Mouse (Mus musculus) embryo, embryonic 11.5 days (tissue): ENCODE results near the gene Gm498.

Source experiments
- DNase-seq: peaks from one replicate; pipeline ENCODE4 v3.0.0-alpha.2; 2012; ENCODE audit warnings: low read depth, low spot score

Gene Gm498

DNA sequence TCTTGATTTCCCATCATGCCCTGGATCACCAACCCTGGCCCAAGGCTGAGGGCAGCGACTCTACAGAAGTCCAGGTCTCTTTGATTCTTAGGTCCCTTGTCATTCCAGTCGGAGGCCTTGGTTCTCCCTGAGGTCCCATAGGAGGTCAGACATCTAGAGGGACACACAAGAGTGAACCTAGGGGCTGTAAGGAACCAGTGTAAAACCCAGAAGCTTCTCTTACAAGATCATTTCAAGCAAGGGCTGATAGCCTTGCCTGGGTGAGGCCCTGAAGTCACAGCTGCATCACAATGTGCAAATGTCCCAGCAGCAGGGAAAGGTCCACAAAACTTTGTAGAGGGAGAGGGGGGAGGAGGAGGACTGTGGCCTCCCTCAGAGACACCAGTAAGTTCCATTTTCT is at the start of gene Gm498:
Gm498 (plus strand) TSS at position 301 of the 400 bp plus-strand sequence.
- DNase-seq, result no peak

DNA sequence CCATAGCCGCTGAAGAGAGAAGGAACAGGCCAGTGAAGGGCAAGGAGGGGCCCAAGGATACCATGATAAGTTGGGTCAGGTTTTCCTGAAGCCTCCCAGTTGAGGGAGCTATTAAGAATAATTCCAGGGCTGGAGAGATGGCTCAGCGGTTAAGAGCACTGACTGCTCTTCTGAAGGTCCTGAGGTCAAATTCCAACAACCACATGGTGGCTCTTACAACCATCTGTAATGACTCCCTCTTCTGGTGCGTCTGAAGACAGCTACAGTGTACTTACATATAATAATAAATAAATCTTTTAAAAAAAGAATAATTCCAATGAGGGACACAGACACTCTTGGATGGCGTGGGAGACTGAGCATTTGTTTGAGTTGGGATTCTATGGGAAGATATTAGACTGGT is 47.4 kb upstream of the Gm498 start:
- DNase-seq, result no peak

DNA sequence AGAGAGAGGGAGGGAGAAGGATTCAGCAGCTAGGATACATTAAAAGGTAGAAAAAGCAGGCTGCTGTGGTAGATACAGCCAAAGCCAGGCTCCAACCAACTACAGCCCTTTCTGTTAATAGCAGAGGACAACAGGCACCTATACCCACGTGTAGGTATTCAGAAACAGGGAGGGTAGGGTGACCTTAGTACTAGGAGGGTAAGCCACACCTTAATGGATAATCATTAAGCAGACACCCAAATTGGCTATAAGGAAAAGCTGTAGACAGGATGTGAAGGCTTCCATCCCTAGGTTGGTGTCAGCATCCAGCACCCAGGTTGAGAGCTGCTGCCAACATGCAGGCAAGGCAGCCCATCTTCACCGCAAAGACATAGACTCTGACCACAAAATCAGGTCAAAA is 45.4 kb upstream of the Gm498 start:
- DNase-seq, result no peak

- DNase-seq, result peak; percentile 98
Measured at GRCm38 (mm10) chr7:143822375-143823265, 44.0 kb upstream of the Gm498 start, which contains the start of the genes Nadsyn1 and Dhcr7. Gene Nadsyn1, minus strand, starts transcription at chr7:143822849. Gene Dhcr7, plus strand, starts transcription at chr7:143823145.

DNA sequence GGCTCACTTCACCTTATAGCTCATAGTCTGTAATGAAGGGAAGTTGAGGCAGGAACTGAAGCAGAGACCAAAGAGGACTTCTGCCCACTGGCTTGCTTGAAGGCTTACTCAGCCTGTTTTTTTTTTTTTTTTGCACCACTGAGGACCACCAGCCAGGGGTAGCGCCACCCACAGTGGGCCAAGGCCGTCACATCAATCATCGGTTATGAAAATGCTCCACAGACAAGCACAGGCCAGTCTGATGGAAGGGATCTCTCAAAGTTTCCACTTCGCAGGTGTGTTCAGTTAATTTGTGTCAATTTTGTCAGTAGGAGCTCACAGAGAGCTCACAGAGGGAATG is 43.4 kb upstream of the Gm498 start:
- no peak for DNase-seq

DNA sequence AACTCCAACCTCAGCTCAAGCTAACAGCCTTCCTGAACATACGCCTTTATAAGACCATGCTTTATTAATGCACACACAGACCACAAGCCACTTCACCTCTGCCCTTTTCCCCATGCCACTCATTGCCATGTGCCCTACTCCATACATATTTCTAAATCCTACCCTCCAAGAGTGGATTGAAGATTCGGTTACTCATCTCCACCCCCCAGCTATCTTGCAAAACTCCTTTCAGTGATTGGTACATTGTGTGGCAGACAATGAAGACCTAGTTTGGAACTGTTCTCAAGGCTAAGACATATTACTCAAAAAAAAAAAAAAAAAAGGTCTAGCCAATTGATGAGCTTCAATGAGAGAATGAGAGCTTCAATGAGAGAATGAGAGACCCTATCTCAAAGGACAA is 39.7 kb upstream of the Gm498 start:
- no peak for DNase-seq

GRCm38 (mm10) chr7:143829504-143830331 is 36.9 kb upstream of the Gm498 start:
- DNase-seq, result peak; percentile 96

DNA sequence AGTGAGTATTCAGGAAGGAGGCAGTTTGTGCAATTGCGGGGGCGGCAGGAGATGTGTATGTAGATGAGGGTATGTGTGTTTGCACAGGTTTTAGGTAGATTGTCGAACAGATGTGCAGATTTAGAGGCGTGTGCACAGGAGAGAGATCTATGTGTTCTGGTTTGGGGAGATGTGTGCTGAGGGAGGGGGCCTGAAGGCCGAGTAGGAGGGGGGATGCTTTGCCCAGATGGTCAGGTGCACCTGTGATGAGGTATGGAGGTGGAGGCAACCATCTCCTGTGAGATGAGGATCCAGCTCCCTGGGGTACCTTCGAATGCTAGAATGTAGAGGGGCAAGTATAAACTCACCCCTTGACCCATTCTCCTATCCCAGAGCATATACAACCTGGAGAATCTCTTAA is 36.2 kb upstream of the Gm498 start:
- no peak for DNase-seq

- no peak for DNase-seq
Measured at GRCm38 (mm10) chr7:143832196-143832595, 34.4 kb upstream of the Gm498 start.

GRCm38 (mm10) chr7:143832611-143833010 is 34.0 kb upstream of the Gm498 start:
- DNase-seq, result no peak

DNA sequence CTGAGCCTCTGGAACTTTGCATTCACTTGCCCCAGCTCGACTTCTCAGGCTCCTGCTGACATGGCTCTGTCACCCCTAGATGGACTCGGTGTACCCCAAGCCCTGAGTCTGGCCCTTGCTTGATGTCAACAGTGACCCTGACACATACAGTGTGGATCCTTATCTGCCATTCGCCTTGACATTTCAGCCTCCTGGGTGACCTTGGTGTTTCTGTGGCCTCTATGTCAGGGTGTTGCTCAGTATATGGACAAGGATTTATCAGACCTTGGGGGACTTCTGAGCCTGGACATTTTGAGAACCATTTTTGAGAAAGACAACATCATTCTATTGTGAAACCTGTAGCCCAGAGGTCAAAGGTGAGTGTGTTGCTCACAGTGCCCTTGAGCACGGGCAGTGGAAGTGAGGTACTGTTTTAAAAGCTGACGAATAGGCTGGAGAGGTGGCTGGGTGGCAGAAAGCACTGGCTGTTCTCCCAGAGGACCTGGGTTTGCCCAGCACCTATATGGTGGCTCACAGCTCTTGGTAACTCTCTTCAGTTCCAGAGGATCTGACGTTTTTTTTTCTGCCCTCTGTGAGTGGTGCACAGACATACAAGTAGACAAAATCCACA is 33.0 kb upstream of the Gm498 start:
- DNase-seq, result no peak

- DNase-seq, result no peak
Measured at GRCm38 (mm10) chr7:143834316-143834715, 32.3 kb upstream of the Gm498 start.

DNA sequence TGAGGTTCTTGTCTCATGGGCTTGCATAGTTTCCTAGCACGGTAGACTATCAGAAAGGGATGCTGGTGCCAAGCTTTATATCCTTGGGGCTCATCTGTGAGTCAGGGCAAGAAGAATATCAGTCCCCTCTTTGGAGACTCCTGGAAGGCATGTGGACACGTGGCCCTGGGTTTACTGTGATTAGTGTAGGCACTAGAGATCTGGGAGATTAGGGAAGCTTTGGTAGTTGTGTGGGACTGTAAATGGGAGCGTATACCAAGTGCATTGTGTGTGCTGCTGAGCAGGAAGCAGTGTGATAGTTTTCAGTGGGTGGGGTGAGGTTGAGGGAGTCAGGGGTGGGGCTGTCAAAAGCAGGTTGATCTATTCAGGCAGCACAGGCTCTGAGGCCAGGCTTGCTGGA is 31.7 kb upstream of the Gm498 start:
- DNase-seq, result no peak

DNA sequence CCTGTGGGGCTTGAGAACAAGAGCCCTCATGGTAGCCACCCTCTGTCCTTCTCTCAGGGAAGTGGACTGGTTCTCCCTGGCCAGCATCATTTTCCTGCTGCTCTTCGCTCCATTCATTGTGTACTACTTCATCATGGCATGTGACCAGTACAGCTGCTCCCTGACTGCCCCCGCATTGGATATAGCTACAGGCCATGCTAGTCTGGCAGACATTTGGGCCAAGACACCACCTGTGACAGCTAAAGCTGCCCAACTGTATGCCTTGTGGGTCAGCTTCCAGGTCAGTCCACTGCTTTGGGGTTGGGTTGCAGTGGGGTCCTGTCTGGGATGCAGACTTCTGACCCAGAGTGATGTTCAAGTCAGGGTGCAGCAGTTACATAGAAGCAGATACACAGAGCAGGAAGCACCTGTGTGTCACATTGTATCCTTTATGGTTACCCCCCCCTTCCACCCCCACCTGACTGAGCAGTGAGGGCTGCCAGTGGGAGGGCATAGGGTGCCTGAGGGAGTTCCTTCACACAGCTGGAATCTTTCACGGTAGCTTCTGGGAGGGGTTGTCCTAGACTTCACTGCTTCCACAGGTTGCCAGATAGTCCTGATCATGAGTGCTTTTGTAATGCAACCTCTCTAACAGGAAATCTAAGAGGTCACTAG is 28.8 kb upstream of the Gm498 start:
- no peak for DNase-seq

- DNase-seq, result no peak
Measured at GRCm38 (mm10) chr7:143840121-143840520, 26.5 kb upstream of the Gm498 start.

GRCm38 (mm10) chr7:143841301-143841700 is 25.3 kb upstream of the Gm498 start:
- no peak for DNase-seq

DNA sequence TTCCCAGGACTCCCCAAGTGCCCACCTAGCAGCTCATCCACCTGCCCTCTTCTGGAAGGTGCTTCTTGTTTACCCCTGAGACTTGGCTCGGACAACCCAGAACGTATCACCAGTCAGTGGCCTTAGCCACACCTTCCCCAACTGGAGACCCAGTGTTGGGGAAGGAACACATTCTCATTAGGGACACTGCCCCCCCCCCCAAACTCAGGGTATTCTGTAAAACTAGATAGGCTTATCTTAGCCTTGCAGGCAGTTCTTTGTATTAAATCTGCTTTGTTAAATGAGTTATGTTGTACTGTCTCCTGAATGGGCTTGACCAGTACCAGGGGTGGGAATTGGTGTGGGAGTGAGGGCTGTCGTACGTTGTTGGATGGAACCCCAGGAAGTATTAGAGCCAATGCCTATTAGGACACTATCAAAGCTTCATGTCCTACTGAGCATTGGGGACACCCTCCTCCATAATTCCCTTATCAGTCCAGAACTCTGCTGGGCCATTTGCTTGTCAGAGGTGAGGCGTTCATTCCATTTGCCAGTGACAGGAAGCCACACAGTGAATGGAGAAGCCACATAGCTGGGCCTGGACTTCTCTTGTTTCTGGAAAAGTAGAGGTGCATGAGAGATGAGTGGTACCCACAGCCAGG is 18.4 kb upstream of the Gm498 start:
- DNase-seq, result no peak

- DNase-seq, result no peak
Measured at GRCm38 (mm10) chr7:143848768-143849482, 17.7 kb upstream of the Gm498 start.

GRCm38 (mm10) chr7:143868874-143869273 is 2.2 kb downstream of the Gm498 start:
- DNase-seq, result no peak

DNA sequence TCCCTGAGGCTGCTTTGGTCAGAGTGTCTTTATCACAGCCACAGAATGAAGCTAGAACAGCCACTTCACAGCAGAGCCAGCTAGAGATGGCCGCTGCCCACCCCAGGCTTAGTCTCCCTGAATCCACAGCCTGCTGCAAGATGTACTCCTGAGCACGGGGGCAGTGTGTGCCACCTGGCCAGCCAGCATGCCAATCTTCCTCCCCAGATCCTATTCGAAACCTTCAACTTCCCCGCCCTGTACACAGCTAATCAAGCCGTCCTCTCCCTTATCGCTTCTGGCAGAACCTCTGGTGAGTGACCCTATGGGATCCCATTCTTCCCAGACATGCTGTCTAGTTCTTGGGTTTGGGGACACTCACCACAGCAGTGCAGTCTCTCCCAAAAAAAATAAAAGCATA is 17.1 kb downstream of the Gm498 start:
- DNase-seq, result no peak

GRCm38 (mm10) chr7:143891146-143891545 is 24.5 kb downstream of the Gm498 start:
- no peak for DNase-seq
